Mouse (Mus musculus): ENCODE results near the gene Ddx25.

The Ddx25 gene

GRCm38 (mm10) chr9:35493733-35494092, 64.6 kb downstream of the Ddx25 start:
- no peak for DNase-seq (ENCODE audit: low spot score)

GRCm38 (mm10) chr9:35493033-35493732, 65.1 kb downstream of the Ddx25 start:
- DNase-seq (ENCODE audit: low spot score) = no peak

GRCm38 (mm10) chr9:35491109-35491866, 67.0 kb downstream of the Ddx25 start:
- DNase-seq (ENCODE audit: low spot score) = no peak

DNA sequence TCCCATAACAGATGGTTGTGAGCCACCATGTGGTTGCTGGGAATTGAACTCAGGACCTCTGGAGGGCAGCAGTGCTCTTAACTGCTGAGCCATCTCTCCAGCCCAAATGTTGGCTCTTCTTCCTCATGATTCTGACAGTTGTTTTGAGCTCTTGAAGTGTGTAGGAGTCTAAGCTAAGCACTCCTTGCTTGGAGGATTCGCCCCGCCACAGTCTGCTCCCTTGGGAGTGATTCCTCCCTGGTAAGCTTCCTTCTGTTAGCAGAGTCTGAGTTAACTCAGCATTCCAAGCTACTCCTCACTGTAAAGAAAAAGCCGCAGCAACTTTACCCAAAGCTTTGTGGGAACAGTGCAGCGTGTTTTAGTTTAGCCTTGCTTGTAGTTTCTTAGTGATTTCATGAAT, 69.8 kb downstream of the Ddx25 start:
- no peak for DNase-seq (ENCODE audit: low spot score)
